Mouse (Mus musculus) lung, adult 2 months (tissue): ENCODE measurements around the gene Kdsr.

Experiments
- CTCF ChIP-seq: fragments of 200-500 bp; IDR thresholded peaks from 2 replicates; pipeline ENCODE4 v1.5.1; 2011; ENCODE audit warnings: mild to moderate bottlenecking, low read length, control low read depth; ENCODE audit not compliant: insufficient read depth
- POLR2A ChIP-seq: fragments of 200-500 bp; IDR thresholded peaks from 2 replicates; pipeline ENCODE4 v1.6.1; 2011; ENCODE audit warnings: low read depth, mild to moderate bottlenecking, control low read depth, low read length, borderline replicate concordance; ENCODE audit errors: extremely low read depth

- no peak for TF ChIP-seq CTCF
- no peak for TF ChIP-seq POLR2A
These were observed 43.4 kb downstream of the Kdsr start for GRCm38 (mm10) chr1:106716141-106716540.
